Mouse (Mus musculus) midbrain, embryonic 14.5 days (tissue): ENCODE results near the gene Ptgr2. TPM values are rescaled to one million over a fixed set of nuclear protein-coding genes. Genes with fewer than 3 reads are reported as not detected.
"Not testable (repeated sequence)": the region's sequence is repeated elsewhere in the genome, so short reads cannot be mapped to it uniquely, and the experiment has no call there.

Experiments
- ATAC-seq: fragments of 200-750 bp; cut with Nextera tagmentation; 2 replicates; pipeline ENCODE4 v1.8.0; 2017; ENCODE audit warnings: moderate number of reproducible peaks, moderate library complexity; ENCODE audit not compliant: low FRiP score, low TSS enrichment
- DNase-seq: peaks from one replicate; pipeline ENCODE4 v3.0.0-alpha.2; 2015
- H3K27ac ChIP-seq: fragments of 300-500 bp; sonication (generic); replicated peaks from 2 replicates; pipeline ENCODE4 v1.5.1; 2014; ENCODE audit warnings: mild to moderate bottlenecking, low read depth, low read length, moderate library complexity
- H3K27me3 ChIP-seq: fragments of 300-500 bp; sonication (generic); 2 replicates; pipeline ENCODE4 v1.6.1; 2014; ENCODE audit warnings: low read length, control low read depth, mixed read lengths; ENCODE audit not compliant: control insufficient read depth, insufficient read depth
- H3K36me3 ChIP-seq: fragments of 300-500 bp; sonication (generic); 2 replicates; pipeline ENCODE4 v1.6.1; 2014; ENCODE audit warnings: low read length, control low read depth; ENCODE audit not compliant: control insufficient read depth, insufficient read depth
- H3K4me1 ChIP-seq: fragments of 300-500 bp; sonication (generic); 2 replicates; pipeline ENCODE4 v1.6.1; 2014; ENCODE audit warnings: mild to moderate bottlenecking, antibody characterized with exemption, low read length, control low read depth; ENCODE audit not compliant: control insufficient read depth, insufficient read depth
- H3K4me2 ChIP-seq: fragments of 300-500 bp; sonication (generic); 2 replicates; pipeline ENCODE4 v1.6.1; 2014; ENCODE audit warnings: mild to moderate bottlenecking, low read length, moderate library complexity
- H3K4me3 ChIP-seq: fragments of 300-500 bp; sonication (generic); replicated peaks from 2 replicates; pipeline ENCODE4 v1.5.1; 2014; ENCODE audit warnings: low read depth, low read length
- H3K9ac ChIP-seq: fragments of 300-500 bp; sonication (generic); replicated peaks from 2 replicates; pipeline ENCODE4 v1.6.1; 2014; ENCODE audit warnings: mild to moderate bottlenecking, low read length, moderate library complexity
- H3K9me3 ChIP-seq: fragments of 300-500 bp; sonication (generic); 2 replicates; pipeline ENCODE4 v1.6.1; 2016; ENCODE audit warnings: low read length, control low read depth, mixed read lengths; ENCODE audit not compliant: control insufficient read depth
- WGBS: fragments of 180-500 bp; shearing (Covaris S2); extraction: QIAGEN DNeasy Blood & Tissue Kit; methylation state at CpG from one replicate; pipeline ENCODE4 v1.1.7; 2014; 5-methylcytosine and 5-hydroxymethylcytosine counted together
- polyA plus RNA-seq: library from polyadenylated mRNA; unstranded; fragments of >200 nt; fragmentation: Nextera tagmentation; extraction: Ambion mirVana; gene quantifications from 2 replicates; pipeline ENCODE4 v1.2.1, GENCODE M21; 2014

The Ptgr2 gene
- polyA plus RNA-seq, 1 experiment from 2014 or later, result 14.4 TPM

- DNase-seq (peak; percentile 90), ATAC-seq (peak; percentile 94)
- Histone ChIP-seq H3K9me3 (no peaks in the 10 kb centered on the region), H3K4me2 (peak within 1 kb of the TSS; percentile 94), H3K27ac (peak within 1 kb of the TSS; percentile 95), H3K27me3 (no peaks in the 10 kb centered on the region), H3K36me3 (no peaks in the 10 kb centered on the region), H3K9ac (peak within 1 kb of the TSS; percentile 94), H3K4me3 (peak within 1 kb of the TSS; percentile 99), H3K4me1 (peaks cover 10% of the 10 kb centered on the region)
- WGBS, result under 1% methylated on average over 77 of the region's 77 CpGs
Measured at GRCm38 (mm10) chr12:84316721-84317621, 31.9 kb downstream of the Ptgr2 start, which contains the start of gene Zfp410. Gene Zfp410 (plus strand): TSS chr12:84316852.

DNA sequence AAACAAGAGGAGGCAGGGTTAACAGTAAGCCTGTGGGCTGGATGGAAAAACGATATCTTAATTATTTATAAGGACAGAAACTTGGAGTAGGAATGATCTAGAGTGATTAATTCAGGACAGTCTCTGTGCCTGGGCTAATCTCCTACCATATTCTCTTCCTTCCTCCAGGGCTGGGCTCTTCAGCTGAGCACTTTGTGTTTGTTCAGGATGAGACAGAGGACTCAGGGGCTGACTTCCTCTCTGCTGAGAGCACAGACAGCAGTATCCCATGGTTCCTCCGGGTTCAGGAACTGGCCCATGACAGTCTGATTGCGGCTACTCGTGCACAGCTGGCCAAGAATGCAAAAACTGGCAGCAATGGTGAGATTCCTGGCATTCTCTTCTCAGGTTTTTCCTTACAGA, 42.1 kb downstream of the Ptgr2 start:
- H3K27me3 ChIP-seq, result no peaks in the 10 kb centered on the region
- DNase-seq (no peak), ATAC-seq (no peak)
- no peaks in the 10 kb centered on the region for H3K4me1 ChIP-seq
- no peak overlapping the region for H3K27ac ChIP-seq
- no peak overlapping the region for H3K4me3 ChIP-seq
- WGBS, result 90% methylated on average over 4 of the region's 4 CpGs
- peaks cover 66% of the 10 kb centered on the region for H3K36me3 ChIP-seq
- H3K4me2 ChIP-seq, result no peak overlapping the region
- H3K9me3 ChIP-seq, result no peaks in the 10 kb centered on the region
- no peak overlapping the region for H3K9ac ChIP-seq

GRCm38 (mm10) chr12:84336963-84337625, 52.1 kb downstream of the Ptgr2 start:
- Histone ChIP-seq H3K27ac (no peak overlapping the region), H3K4me2 (no peak overlapping the region), H3K36me3 (peaks cover 91% of the 10 kb centered on the region), H3K4me1 (no peaks in the 10 kb centered on the region), H3K9ac (no peak overlapping the region), H3K9me3 (no peaks in the 10 kb centered on the region), H3K4me3 (no peak overlapping the region), H3K27me3 (no peaks in the 10 kb centered on the region)
- DNase-seq (no peak), ATAC-seq (no peak)
- WGBS, result 95% methylated on average over 11 of the region's 11 CpGs

- no peak overlapping the region for H3K9ac ChIP-seq
- 53% methylated on average over 2 of the region's 2 CpGs for WGBS
- no peaks in the 10 kb centered on the region for H3K4me1 ChIP-seq
- DNase-seq (peak; percentile 50), ATAC-seq (no peak)
- no peak overlapping the region for H3K27ac ChIP-seq
- no peak overlapping the region for H3K4me2 ChIP-seq
- no peak overlapping the region for H3K4me3 ChIP-seq
- peaks cover 88% of the 10 kb centered on the region for H3K36me3 ChIP-seq
- no peaks in the 10 kb centered on the region for H3K27me3 ChIP-seq
- no peaks in the 10 kb centered on the region for H3K9me3 ChIP-seq
Measured at GRCm38 (mm10) chr12:84347192-84347591, 62.2 kb downstream of the Ptgr2 start.

DNA sequence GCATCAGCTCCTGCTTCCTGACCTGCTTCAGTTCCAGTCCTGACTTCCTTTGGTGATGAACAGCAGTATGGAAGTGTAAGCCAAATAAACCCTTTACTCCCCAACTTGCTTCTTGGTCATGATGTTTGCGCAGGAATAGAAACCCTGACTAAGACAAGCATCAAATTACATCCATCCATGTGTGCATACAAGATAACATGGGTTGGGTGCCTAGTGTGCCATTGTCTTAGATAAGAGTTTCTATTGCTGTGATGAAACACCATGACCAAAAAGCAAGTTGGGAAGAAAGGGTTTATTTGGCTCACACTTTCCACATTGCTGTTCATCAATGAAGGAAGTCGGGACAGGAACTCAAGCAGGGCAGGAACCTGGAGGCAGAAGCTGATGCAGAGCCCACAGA, 73.7 kb downstream of the Ptgr2 start:
- not testable (repeated sequence) for ATAC-seq

GRCm38 (mm10) chr12:84361555-84362489, 76.8 kb downstream of the Ptgr2 start, which contains the start of the genes Coq6 and Fam161b:
Gene Coq6 (plus strand): TSS chr12:84361657.
Gene Fam161b (minus strand): TSS chr12:84361833.
- H3K4me2 ChIP-seq, result peak within 1 kb of the TSS; percentile 89
- peak within 1 kb of the TSS; percentile 73 for H3K9ac ChIP-seq
- peak within 1 kb of the TSS; percentile 63 for H3K27ac ChIP-seq
- peak; percentile 99 for DNase-seq
- H3K27me3 ChIP-seq, result no peaks in the 10 kb centered on the region
- peaks cover 15% of the 10 kb centered on the region for H3K4me1 ChIP-seq
- peak within 1 kb of the TSS; percentile 99 for H3K4me3 ChIP-seq
- peak; percentile 98 for ATAC-seq
- under 1% methylated on average over 51 of the region's 51 CpGs for WGBS
- H3K36me3 ChIP-seq, result peaks cover 10% of the 10 kb centered on the region
- no peaks in the 10 kb centered on the region for H3K9me3 ChIP-seq

More for the DNA sequence above, 73.7 kb downstream of the Ptgr2 start:
- not testable (repeated sequence) for H3K9me3 ChIP-seq, H3K27me3 ChIP-seq, H3K9ac ChIP-seq, H3K4me3 ChIP-seq, DNase-seq, H3K4me2 ChIP-seq, H3K27ac ChIP-seq
- Histone ChIP-seq H3K36me3 (peaks cover 39% of the 10 kb centered on the region), H3K4me1 (peaks cover 15% of the 10 kb centered on the region)
- WGBS, result 89% methylated on average over 2 of the region's 2 CpGs

DNA sequence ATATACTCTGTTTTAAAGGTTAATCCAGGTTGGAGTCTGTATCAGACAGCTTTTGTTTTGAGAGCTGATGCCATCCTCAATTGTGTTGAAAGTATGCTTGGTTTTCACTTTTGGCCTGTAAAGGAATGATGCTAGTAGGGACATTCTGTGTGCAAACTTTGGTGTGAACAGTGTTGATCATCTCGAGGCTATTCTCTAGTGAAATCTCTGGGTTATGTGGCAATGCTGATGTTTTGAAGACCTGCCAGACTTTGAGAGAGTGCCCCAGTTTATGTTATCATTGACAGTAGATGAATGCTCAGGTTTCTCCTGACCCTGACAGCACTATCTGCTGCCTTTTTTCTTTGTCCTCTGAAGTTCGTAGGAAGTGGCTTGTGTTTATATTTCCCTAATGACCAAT, 77.8 kb downstream of the Ptgr2 start:
- Histone ChIP-seq H3K27ac (no peak overlapping the region), H3K4me3 (peak overlapping the region; percentile 99), H3K36me3 (peaks cover 12% of the 10 kb centered on the region), H3K4me1 (peaks cover 15% of the 10 kb centered on the region), H3K27me3 (no peaks in the 10 kb centered on the region), H3K4me2 (peak overlapping the region; percentile 89), H3K9me3 (no peaks in the 10 kb centered on the region), H3K9ac (no peak overlapping the region)
- ATAC-seq (no peak), DNase-seq (no peak)
- WGBS, result 78% methylated on average over 2 of the region's 2 CpGs

DNA sequence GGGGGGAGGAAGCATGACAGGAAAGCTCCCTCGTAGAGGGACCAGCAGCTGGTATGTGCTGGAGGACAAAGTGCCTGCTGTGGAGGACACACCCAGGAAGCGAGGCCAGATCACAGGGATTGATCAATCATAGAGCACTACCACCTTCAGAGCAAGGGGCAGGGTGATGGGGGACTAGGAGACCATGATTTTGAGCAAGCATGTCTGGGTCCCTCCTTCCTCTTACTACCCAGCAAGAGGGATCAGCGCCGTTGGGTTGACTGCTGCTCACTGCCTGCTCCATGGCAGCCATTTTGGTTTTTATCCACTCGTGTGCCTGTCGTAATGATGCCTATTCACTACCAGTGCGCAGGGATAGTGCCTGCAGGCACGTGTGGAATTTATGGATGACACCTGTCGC, 79.3 kb downstream of the Ptgr2 start:
- Histone ChIP-seq H3K27ac (no peak overlapping the region), H3K27me3 (no peaks in the 10 kb centered on the region), H3K36me3 (peaks cover 26% of the 10 kb centered on the region), H3K9ac (no peak overlapping the region), H3K9me3 (no peaks in the 10 kb centered on the region), H3K4me3 (no peak overlapping the region), H3K4me2 (no peak overlapping the region), H3K4me1 (peaks cover 15% of the 10 kb centered on the region)
- ATAC-seq (no peak), DNase-seq (no peak)
- 91% methylated on average over 9 of the region's 9 CpGs for WGBS
